ENCODE assay signal across 1 mouse cellular context in the genomic region with DNA sequence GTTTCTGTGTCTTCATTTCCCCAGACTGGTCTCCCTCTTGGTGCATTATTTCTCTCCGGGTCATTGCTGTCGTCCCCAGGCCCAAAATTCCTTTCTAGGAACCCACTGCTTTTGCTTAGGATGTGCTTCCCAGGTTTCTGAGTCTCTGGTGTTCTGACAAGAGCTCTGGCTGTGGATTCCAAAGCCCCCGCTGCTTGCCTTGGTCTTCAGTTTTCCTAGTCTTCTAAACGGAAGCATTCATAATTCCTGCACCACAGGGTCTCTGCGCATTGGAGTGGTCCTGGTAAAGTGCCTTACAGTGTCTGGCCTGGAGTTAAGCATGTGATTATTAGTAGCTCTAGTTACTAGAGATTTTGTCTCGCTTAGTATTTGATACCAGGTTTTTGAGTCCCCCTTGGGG.
TF ChIP-seq lines count a peak whose summit lies in the region.

No protein-coding gene starts in this region.

TF ChIP-seq in MEL, 35 proteins besides CTCF, POLR2A, EP300 and RAD21:
- no peak for TF ChIP-seq MYC (IDR thresholded peaks at IDR 0.05; ENCODE audit: low read depth, low read length)
- no peak for TF ChIP-seq E2F4 (IDR thresholded peaks at IDR 0.05; ENCODE audit: borderline replicate concordance, low read depth, low read length)
TF ChIP-seq in MEL: peak in this region for 0.
